Mouse (Mus musculus): ENCODE measurements around the gene Mdm2.
"Not testable (repeated sequence)": the region's sequence is repeated elsewhere in the genome, so short reads cannot be mapped to it uniquely, and the experiment has no call there.

The Mdm2 gene

DNA sequence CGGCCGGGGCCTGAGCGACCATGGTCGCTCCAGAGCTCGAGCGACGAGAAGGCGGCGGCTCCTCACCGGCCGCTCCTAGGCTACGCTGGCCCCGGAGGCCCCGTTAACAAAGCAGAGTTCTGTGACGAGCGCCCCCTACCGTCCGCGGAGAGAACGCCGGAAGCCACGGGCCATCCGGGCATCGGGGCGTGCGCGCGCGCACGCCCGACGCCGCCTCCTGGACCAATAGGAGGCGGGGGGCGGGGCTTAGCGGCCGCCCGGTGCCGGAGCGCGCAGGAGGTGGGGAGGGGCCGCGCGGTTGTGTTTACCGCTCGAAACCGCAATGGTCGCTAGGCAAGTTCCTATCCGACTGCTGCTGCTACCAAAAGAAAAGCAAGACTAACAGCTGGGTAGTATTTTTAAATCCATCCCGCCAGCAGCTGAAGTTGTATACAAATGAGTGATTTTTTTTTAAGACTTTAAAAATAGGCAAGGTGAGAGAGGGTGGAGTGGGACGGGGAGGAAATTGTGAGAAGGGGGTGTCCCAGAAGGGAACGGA lies at the start of gene Mdm2:
Gene Mdm2 (minus strand): TSS at position 155 of the 538 bp plus-strand sequence.
- peak; percentile 97 for DNase-seq (ENCODE audit: low read depth)

GRCm38 (mm10) chr10:117759844-117760630 lies 49.5 kb upstream of the Mdm2 start:
- DNase-seq (ENCODE audit: low read depth) = no peak

DNA sequence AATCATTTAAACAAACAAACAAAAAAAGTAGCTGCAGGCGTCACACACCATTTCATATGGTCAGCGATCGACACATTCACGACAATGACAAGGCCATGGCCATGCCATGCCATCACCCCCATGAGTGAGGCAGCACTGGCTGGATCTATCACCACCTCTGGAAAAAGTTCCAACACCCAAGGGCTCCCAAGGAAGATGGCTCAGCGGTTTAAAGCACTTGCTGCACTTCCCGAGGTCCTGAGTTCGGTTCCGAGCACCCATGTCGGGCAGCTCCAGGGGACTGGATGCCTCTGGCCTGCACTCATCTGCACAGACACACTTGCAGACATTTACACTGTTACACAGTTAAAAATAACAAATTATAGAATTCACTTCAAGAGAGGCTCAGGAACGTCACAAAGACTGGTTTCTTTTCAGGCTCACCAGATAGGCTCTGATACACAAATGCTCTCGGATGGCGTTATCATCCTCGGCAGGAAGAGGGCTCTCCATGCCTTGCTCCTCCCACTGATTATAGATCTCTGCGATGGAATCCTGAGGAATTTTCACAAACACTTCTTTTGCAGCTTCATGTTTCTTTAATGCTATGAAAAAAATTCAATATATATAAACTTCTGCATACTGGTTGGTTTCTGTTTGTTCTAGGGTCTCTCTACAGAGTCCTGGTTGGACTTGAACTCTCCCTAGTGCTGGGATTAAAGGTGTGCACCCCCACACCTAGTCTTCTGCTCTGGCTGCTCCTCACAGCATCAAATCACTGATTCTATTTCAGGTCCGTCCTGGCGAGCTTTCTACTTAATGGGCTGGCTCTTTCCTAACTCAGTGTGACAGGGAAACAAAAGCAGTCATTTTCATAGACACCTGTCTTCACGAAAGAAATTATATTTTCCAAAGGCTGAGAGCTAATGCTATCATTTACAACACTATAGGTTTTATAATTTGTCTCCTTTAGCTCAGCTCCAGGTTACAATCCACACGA lies 48.5 kb upstream of the Mdm2 start:
- no peak for DNase-seq (ENCODE audit: low read depth)

- not testable (repeated sequence) for DNase-seq (ENCODE audit: low read depth)
Measured at GRCm38 (mm10) chr10:117758344-117758743, 47.8 kb upstream of the Mdm2 start.

- DNase-seq (ENCODE audit: low read depth) = no peak
Measured at GRCm38 (mm10) chr10:117757796-117758342, 47.3 kb upstream of the Mdm2 start.

GRCm38 (mm10) chr10:117757259-117757658 lies 46.7 kb upstream of the Mdm2 start:
- no peak for DNase-seq (ENCODE audit: low read depth)

- DNase-seq (ENCODE audit: low read depth) = no peak
Measured at GRCm38 (mm10) chr10:117756784-117757183, 46.2 kb upstream of the Mdm2 start.

DNA sequence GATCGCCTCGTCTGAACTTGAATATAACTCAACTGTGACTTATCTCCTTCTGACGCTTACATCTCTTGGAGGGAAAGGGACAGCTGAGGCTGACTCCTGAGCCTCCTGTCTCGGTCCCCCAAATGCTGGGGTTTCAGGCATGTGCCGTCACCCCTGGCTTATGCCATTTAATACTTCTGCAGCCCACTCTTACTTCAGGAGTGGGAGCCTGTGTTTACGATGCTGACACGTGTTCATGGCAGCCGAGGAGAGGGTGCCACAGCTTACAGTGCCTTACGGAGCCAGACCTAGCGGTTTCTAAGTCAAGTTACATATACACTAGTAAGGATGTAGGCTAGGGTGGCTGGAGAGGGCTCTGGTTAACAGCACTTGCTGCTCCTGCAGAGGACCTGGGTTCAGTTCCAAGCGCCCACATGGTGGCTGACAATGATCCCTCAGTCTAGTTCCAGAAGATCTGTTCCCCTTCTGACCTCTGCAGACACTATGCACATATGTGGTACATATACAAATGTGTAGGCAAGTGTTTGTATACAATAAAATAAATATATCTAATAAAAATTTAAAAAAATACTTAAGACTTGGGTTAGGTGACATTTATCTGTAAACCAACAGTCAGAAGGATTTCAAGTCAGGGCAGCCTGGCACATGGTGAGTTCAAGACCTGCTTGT lies 45.4 kb upstream of the Mdm2 start:
- DNase-seq (ENCODE audit: low read depth) = no peak

DNA sequence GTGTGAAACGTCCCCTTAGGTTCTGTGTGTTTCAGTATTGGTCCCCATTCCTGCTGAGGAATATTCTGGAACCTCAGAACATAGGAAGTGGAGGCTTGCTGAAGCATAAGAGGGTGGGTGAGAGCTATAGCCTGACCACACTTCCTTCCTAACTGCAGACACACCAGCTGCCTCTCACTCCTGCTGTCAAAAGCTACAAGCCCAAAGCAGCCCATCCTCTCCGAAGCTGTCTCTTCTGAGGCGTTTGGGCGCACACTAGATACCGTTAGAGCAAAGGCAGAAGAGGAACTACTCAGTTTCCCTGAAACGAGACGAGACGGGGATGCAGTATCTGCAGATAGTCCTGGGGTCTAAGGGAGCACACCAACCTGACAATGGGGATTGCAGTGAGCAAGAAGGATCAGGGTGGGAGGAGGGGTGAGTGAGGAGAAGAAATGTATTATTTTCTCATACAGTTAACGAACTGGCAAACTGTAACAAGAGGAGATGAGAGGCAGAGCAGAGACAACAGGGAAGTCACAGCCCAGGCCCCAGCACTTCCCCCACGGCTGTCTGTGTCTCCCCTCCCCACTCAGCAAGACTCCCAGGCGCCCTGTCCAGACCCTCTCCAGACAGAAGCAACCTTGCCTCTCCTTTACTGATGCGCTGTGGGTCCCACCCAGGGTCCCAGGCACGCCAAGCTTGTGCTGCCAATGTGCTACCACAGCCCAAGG lies 44.7 kb upstream of the Mdm2 start:
- no peak for DNase-seq (ENCODE audit: low read depth)

GRCm38 (mm10) chr10:117754609-117754940 lies 44.0 kb upstream of the Mdm2 start:
- no peak for DNase-seq (ENCODE audit: low read depth)

DNA sequence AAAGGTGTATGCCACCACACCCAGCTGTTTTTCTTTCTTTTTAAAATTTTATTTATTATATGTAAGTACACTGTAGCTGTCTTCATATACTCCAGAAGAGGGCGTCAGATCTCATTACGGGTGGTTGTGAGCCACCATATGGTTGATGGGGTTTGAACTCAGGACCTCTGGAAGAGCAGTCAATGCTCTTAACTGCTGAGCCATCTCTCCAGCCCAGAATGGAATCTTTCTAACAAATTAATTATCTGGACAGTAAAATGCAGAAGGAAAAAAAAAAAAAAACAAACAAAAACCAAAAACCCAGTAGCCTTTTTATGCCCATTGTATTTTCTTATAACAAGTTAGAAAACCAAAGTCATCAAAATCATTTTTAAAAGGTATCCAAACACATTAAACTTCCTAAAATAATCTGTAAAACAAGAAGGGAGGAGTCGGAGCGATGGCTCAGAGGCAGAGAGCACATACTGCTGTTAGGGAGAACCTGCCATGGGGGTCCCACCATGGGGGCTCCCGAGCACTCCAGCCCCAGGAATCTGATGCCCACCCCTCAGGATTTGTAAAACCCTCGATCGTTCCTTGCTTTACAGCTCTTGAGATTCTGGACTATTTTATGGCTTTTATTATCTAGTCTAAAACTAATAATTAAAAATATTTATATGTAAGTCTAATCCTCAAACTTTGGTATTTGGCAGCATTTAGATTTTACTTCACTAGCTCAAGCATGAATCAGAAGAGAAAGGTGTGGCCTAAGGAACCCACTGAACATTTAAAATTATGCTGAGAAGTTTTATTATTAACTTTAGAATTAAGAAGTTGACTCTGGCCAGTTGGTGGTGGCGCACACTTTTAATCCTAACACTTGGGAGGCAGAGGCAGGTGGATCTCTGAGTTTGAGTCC lies 43.4 kb upstream of the Mdm2 start:
- DNase-seq (ENCODE audit: low read depth) = no peak

DNA sequence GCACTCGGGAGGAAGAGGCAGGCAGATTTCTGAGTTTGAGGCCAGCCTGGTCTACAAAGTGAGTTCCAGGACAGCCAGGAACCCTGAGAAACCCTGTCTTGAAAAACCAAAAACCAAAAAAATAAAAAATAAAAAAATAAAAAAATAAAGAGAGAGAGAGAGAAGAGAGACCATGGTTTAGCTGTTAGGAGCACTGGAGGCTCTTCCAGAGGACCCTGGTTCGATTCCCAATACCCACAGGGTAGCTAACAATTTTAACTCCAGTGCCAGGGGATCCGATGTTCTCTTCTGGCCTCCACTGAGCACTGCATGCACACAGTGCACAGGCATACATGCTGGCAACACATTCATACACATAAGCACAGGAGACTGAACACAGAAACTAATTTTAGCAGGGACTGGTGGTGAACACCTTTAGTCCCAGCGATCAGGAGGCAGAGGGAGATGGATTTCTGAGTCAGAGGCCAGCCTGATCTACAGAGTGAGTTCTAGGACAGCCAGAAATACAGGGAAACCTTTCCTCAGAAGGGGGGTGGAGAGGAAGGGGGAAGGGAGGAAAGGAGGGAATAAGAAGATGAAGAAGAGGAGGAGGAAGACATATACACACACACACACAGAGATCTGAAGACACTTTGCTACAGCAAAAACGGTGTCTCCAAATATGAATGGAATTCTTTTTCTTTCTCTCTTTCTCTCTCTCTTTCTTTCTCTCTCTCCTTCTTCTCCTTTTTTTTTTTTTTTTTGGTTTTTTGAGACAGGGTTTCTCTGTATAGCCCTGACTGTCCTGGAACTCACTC lies 42.5 kb upstream of the Mdm2 start:
- no peak for DNase-seq (ENCODE audit: low read depth)

- DNase-seq (ENCODE audit: low read depth) = no peak
Measured at GRCm38 (mm10) chr10:117752304-117752821, 41.8 kb upstream of the Mdm2 start.

- DNase-seq (ENCODE audit: low read depth) = no peak
Measured at GRCm38 (mm10) chr10:117751744-117752143, 41.2 kb upstream of the Mdm2 start.

DNA sequence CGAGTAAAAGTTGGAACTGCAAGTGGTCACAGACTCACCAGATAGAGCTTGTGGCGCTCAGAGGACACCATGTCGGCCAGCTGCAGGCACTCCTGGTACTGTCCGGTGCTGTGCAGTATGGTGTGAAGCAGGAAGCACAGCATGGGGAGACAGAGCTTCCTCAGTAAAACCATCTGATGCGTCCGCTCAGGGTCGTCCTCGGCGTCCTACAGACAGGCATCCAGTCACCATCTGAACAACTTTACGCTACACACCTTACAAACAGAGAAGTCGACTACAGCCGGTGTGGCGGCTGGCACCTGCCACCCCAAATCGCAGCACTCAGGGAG lies 40.7 kb upstream of the Mdm2 start:
- DNase-seq (ENCODE audit: low read depth) = no peak

GRCm38 (mm10) chr10:117750529-117751281 lies 40.1 kb upstream of the Mdm2 start:
- DNase-seq (ENCODE audit: low read depth) = no peak

DNA sequence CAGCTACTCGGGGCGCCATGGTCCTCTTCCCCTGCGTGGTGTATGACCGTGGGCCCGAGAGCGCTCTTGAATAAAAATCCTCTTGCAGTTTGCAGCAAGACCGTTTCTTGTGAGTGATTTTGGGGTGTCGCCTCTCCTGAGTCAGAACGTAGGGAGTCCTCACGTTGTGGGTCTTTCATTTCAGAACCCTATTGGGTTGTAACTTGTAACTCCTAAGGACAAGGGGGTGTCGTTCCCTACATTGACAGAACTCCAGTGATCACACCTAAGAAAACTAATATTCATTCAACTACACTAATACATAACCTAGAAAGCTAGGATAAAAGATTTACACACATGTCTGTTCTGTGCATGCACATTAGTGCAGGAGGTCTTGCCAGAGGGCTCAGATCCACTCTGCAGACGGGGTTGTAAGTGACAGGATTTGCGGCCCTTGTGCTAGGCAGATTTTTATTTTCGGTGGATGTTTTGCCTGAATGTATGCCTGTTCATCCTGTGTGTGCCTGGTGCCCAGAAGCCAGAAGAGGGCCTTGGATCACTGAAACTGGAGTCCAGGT lies 39.3 kb upstream of the Mdm2 start:
- no peak for DNase-seq (ENCODE audit: low read depth)

GRCm38 (mm10) chr10:117749050-117749686 lies 38.6 kb upstream of the Mdm2 start:
- DNase-seq (ENCODE audit: low read depth) = no peak

Measured in induced T-regulatory cell, adult 2 months (primary cell).